Mouse (Mus musculus) forebrain, postnatal 0 days (tissue): ENCODE data around the gene Cd80. TPM values are rescaled to one million over a fixed set of nuclear protein-coding genes. Genes with fewer than 3 reads are reported as not detected.

Experiments used
- ATAC-seq: fragments of 200-750 bp; cut with Nextera tagmentation; 2 replicates; pipeline ENCODE4 v1.8.0; 2017; ENCODE audit warnings: mild to moderate bottlenecking, moderate library complexity
- DNase-seq: peaks from one replicate; pipeline ENCODE4 v3.0.0-alpha.2; 2015
- H3K27ac ChIP-seq: fragments of 300-500 bp; sonication (generic); 2 replicates; pipeline ENCODE4 v1.5.1; 2014; ENCODE audit warnings: low read depth, mild to moderate bottlenecking, antibody characterized with exemption, low read length, moderate library complexity, mixed read lengths
- H3K27me3 ChIP-seq: fragments of 300-500 bp; sonication (generic); 2 replicates; pipeline ENCODE4 v1.6.1; 2014; ENCODE audit warnings: mild to moderate bottlenecking, low read length, mixed read lengths; ENCODE audit not compliant: insufficient read depth
- H3K36me3 ChIP-seq: fragments of 300-500 bp; sonication (generic); 2 replicates; pipeline ENCODE4 v1.6.1; 2014; ENCODE audit warnings: mild to moderate bottlenecking, moderate library complexity; ENCODE audit not compliant: insufficient read depth
- H3K4me1 ChIP-seq: fragments of 300-500 bp; sonication (generic); 2 replicates; pipeline ENCODE4 v1.6.1; 2014; ENCODE audit warnings: antibody characterized with exemption; ENCODE audit not compliant: insufficient read depth
- H3K4me2 ChIP-seq: fragments of 300-500 bp; sonication (generic); 2 replicates; pipeline ENCODE4 v1.6.1; 2014; ENCODE audit warnings: low read depth, mild to moderate bottlenecking, moderate library complexity
- H3K4me3 ChIP-seq: fragments of 300-500 bp; sonication (generic); 2 replicates; pipeline ENCODE4 v1.5.1; 2014; ENCODE audit warnings: low read depth, low read length, mixed read lengths
- H3K9ac ChIP-seq: fragments of 300-500 bp; sonication (generic); 2 replicates; pipeline ENCODE4 v1.6.1; 2014; ENCODE audit warnings: mild to moderate bottlenecking
- H3K9me3 ChIP-seq: fragments of 300-500 bp; sonication (generic); 2 replicates; pipeline ENCODE4 v1.6.1; 2016; ENCODE audit warnings: low read length
- CTCF ChIP-seq: sonication (generic); IDR thresholded peaks from 2 replicates; pipeline ENCODE4 v1.5.1; 2016; ENCODE audit warnings: antibody characterized with exemption, control low read depth, low read depth
- WGBS: fragments of 180-500 bp; shearing (Covaris S2); extraction: QIAGEN DNeasy Blood & Tissue Kit; methylation state at CpG from one replicate; pipeline ENCODE4 v1.1.7; 2014; 5-methylcytosine and 5-hydroxymethylcytosine counted together
- polyA plus RNA-seq: library from polyadenylated mRNA; unstranded; fragments of >200 nt; fragmentation: Nextera tagmentation; extraction: Ambion mirVana; gene quantifications from 2 replicates; pipeline ENCODE4 v1.2.1, GENCODE M21; 2015
- total RNA-seq: library from RNA; depleted of rRNA; stranded (reverse); fragments of >200 nt; gene quantifications from 2 replicates; pipeline ENCODE4 v1.2.3, GENCODE M21; 2014; rRNA removed

Cd80 gene
- total RNA-seq = 0.31 and 0.86 TPM in 2 replicates
- polyA plus RNA-seq = 0.25 and 0.30 TPM in 2 replicates

GRCm38 (mm10) chr16:38455511-38456418 is at the start of gene Cd80:
Gene Cd80 (plus strand): TSS chr16:38455561.
- Histone ChIP-seq H3K4me3 (no peak within 1 kb of the TSS), H3K4me2 (no peak within 1 kb of the TSS), H3K4me1 (peaks cover 7% of the 10 kb centered on the region; the same call in 1 of the 2 replicates), H3K27ac (no peak within 1 kb of the TSS), H3K9me3 (no peaks in the 10 kb centered on the region), H3K9ac (no peak within 1 kb of the TSS), H3K36me3 (no peaks in the 10 kb centered on the region), H3K27me3 (no peaks in the 10 kb centered on the region)
- TF ChIP-seq CTCF = no peak
- DNase-seq (no peak), ATAC-seq (no peak)
- WGBS = 74% methylated on average over 17 of the region's 17 CpGs

GRCm38 (mm10) chr16:38406293-38406692 is 49.1 kb upstream of the Cd80 start:
- Histone ChIP-seq H3K9me3 (no peaks in the 10 kb centered on the region), H3K9ac (no peak overlapping the region), H3K27me3 (no peaks in the 10 kb centered on the region), H3K4me2 (no peak overlapping the region), H3K4me1 (no peaks in the 10 kb centered on the region), H3K4me3 (no peak overlapping the region), H3K36me3 (no peaks in the 10 kb centered on the region), H3K27ac (no peak overlapping the region)
- no peak for ATAC-seq
- TF ChIP-seq CTCF = no peak
- no peak for DNase-seq
- 81% methylated on average over 5 of the region's 5 CpGs for WGBS

- H3K36me3 ChIP-seq = no peaks in the 10 kb centered on the region
- no peaks in the 10 kb centered on the region for H3K4me1 ChIP-seq
- H3K27ac ChIP-seq = no peak overlapping the region
- H3K9ac ChIP-seq = no peak overlapping the region
- no peak for ATAC-seq
- DNase-seq = no peak
- WGBS = 86% methylated on average over 6 of the region's 6 CpGs
- no peak for TF ChIP-seq CTCF
- no peak overlapping the region for H3K4me2 ChIP-seq
- H3K9me3 ChIP-seq = no peaks in the 10 kb centered on the region
- no peak overlapping the region for H3K4me3 ChIP-seq
- H3K27me3 ChIP-seq = no peaks in the 10 kb centered on the region
Measured at GRCm38 (mm10) chr16:38406708-38407107, 48.7 kb upstream of the Cd80 start.

- no peak for DNase-seq
Measured at GRCm38 (mm10) chr16:38407584-38407983, 47.8 kb upstream of the Cd80 start.

GRCm38 (mm10) chr16:38408416-38408815 is 46.9 kb upstream of the Cd80 start:
- Histone ChIP-seq H3K4me1 (no peaks in the 10 kb centered on the region), H3K27ac (no peak overlapping the region), H3K9me3 (no peaks in the 10 kb centered on the region), H3K36me3 (no peaks in the 10 kb centered on the region), H3K4me2 (no peak overlapping the region), H3K9ac (no peak overlapping the region), H3K27me3 (no peaks in the 10 kb centered on the region), H3K4me3 (no peak overlapping the region)
- ATAC-seq (no peak), DNase-seq (no peak)
- WGBS = 92% methylated on average over 8 of the region's 8 CpGs
- no peak for TF ChIP-seq CTCF

More at GRCm38 (mm10) chr16:38407584-38407983, 47.8 kb upstream of the Cd80 start:
- no peak for TF ChIP-seq CTCF
- 41% methylated on average over 5 of the region's 5 CpGs for WGBS
- Histone ChIP-seq H3K4me1 (no peaks in the 10 kb centered on the region), H3K9ac (no peak overlapping the region), H3K36me3 (no peaks in the 10 kb centered on the region), H3K9me3 (no peaks in the 10 kb centered on the region), H3K27ac (no peak overlapping the region), H3K27me3 (no peaks in the 10 kb centered on the region), H3K4me2 (no peak overlapping the region), H3K4me3 (no peak overlapping the region)
- ATAC-seq = no peak

GRCm38 (mm10) chr16:38414953-38415352 is 40.4 kb upstream of the Cd80 start:
- no peak for DNase-seq
- Histone ChIP-seq H3K9me3 (no peaks in the 10 kb centered on the region), H3K27me3 (no peaks in the 10 kb centered on the region), H3K9ac (no peak overlapping the region), H3K4me3 (no peak overlapping the region), H3K27ac (no peak overlapping the region), H3K36me3 (no peaks in the 10 kb centered on the region), H3K4me2 (no peak overlapping the region), H3K4me1 (no peaks in the 10 kb centered on the region)
- ATAC-seq = no peak
- TF ChIP-seq CTCF = no peak
- 84% methylated on average over 7 of the region's 7 CpGs for WGBS

GRCm38 (mm10) chr16:38425374-38425773 is 30.0 kb upstream of the Cd80 start:
- no peak for TF ChIP-seq CTCF
- no peak for ATAC-seq
- 83% methylated on average over 2 of the region's 2 CpGs for WGBS

More at GRCm38 (mm10) chr16:38425374-38425773, 30.0 kb upstream of the Cd80 start:
- H3K27me3 ChIP-seq = no peaks in the 10 kb centered on the region
- no peaks in the 10 kb centered on the region for H3K36me3 ChIP-seq
- H3K27ac ChIP-seq = no peak overlapping the region
- H3K4me1 ChIP-seq = no peaks in the 10 kb centered on the region
- no peaks in the 10 kb centered on the region for H3K9me3 ChIP-seq
- H3K9ac ChIP-seq = no peak overlapping the region
- no peak overlapping the region for H3K4me3 ChIP-seq
- no peak for DNase-seq
- H3K4me2 ChIP-seq = no peak overlapping the region
